Mouse (Mus musculus) cerebellum, adult (tissue): Measurements from ENCODE around the gene Pold1.
A peak's percentile ranks its signal among the peaks of the same experiment; 100 is the strongest.

Source experiments
- ATAC-seq: cut with Nextera tagmentation; 2 replicates; pipeline ENCODE4 v1.9.2; 2017; ENCODE audit warnings: mild to moderate bottlenecking, moderate library complexity, mixed read lengths; ENCODE audit not compliant: insufficient number of reproducible peaks, low FRiP score, low TSS enrichment

Pold1 gene

DNA sequence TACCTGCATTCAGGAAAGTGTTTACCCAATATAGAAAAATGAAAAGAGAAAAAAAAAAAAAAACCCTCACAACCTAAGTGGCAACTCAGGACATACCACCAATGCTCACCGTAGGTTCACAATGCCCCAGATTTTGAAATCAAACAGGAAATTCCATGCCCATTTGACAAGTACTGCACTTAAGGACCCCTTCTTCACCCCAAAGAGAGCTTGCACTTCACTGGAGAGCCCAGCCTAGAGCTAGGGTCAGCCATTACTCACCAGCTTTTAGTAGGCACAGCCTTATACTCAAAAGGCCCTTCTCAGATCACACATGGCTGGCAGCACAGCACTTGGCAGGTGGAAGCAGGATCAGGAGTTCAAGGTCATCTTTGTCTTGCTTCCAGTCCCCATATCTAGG, 34.5 kb upstream of the Pold1 start:
- no peak for ATAC-seq

DNA sequence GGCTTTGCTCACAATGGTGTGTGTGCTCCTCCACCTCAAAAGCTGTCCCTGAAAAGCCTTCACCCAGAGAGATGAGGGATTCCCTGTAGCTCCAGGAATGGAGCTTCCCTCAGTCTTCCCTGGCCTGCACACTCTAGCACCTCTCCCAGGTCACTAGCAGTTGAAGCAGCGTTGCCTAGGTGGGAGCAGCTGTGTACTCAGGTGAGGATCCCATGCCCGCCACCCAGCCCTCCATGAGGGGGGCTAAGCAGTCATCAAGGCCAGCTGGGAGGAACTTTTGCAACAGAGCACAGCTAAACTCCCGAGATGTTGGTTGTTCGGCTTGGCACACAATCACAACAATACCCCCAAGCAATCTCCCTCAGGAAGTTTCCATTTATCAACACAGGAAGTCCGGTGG, 34.1 kb upstream of the Pold1 start:
- no peak for ATAC-seq

DNA sequence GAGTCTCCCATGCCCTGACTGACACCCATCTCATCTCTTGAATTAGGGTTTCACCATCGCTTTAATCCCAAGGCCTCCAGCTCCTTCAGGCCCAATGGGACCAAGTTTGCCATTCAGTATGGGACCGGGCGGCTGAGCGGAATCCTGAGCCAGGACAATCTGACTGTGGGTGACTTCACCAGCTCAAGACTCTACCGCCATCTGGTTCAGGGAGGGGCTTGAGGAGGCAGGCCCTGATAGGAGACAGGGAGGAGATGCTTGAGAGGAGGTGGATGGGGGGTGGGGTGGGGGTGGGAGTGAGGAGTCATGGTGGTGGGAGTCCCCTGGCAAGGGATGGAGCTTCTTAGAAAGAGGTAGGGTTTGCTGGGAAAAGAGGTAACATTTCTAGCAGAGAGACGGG, 33.0 kb upstream of the Pold1 start:
- no peak for ATAC-seq

DNA sequence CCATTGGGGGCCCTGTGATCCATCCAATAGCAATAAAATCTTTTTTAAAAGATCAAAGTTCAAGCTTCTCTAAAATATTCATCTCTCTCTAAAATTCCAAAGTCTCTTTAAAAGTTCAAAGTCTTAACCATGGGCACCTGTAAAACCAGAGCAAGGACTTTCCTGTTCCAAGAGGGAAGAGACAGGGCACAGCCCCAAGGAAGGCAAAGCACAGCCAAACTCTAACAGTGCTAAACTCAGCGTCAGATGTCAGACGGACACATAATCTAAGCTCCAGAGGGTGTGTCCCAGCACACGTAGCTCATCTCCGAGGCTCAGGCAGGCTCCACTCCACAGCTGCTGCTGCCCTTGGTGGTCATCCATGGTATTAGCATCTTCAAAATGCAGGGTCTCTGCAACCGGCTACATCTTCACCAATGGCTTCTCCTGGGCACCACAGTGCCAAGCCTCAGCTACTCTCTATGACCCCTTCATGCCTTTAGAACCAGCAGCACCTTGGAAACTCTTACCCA, 27.7 kb upstream of the Pold1 start:
- no peak for ATAC-seq

DNA sequence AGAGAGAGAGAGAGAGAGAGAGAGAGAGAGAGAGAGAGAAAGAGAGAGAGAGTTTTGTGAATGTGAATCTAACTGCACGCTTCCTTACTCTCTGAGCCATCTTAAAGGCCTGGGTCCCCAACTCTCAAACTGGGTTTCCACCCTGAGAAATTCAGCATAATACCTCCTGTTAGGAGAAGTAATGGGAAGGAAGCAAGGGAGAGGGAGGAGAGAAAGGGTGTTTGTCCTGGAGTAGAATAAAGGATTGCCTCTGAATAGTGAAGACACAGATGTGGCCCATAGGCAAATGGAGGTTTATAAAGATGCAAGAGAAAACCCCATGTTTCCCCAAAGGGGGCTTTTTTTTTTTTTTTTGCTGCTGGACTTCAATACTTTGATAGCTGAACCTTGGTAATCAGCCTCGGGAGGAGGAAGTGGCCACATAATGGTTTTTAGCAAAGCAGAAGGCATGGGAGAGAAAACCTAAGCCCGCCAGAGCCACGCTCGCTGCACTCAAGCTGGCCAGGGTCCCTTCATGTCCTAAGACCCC, 24.4 kb upstream of the Pold1 start:
- no peak for ATAC-seq

DNA sequence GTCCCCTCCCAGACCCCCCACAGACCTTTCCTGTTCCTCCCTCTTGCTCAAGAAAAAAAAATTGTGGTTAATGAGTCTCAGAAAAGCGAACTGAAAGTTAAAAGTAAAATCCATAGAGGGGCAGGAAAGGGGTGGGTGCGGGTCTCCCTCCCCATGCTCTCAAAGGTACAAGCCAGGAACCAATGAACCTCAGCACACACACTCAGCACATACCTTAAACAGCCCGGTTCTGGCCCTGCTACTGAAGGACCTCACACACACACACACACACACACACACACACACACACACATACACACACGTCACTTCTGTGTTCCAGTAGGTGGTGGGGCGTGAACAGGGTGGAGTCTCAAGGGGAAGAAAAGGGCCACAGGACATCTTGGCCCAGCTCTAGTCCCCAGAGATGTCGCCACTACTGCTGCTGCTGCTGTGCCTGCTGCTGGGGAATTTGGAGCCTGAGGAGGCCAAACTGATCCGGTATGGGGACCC, 23.6 kb upstream of the Pold1 start, which contains the start of gene Napsa:
Napsa (plus strand) TSS at position 168 of the 489 bp plus-strand sequence.
- ATAC-seq = no peak

GRCm38 (mm10) chr7:44571811-44572210, 23.2 kb upstream of the Pold1 start:
- no peak for ATAC-seq

DNA sequence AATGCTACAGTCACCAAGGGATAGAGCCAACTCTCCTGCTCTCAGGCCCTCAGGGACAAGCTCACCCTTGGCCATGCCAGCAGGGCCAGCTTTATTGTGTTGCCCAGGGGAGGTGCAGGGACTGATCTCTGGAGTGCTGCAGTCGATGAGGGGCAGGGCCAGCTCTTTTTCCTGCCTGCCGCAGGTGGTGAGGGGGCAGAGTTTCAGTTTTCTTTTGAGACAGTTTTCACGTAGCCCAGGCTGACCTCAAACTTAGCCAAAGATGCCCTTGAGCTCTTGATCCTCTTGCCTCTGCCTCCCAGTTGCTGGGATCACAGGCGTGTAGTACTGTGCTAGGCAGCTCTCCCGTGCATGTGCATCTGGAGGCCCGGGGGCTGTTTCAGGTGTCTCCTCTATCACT, 22.3 kb upstream of the Pold1 start:
- ATAC-seq = no peak

DNA sequence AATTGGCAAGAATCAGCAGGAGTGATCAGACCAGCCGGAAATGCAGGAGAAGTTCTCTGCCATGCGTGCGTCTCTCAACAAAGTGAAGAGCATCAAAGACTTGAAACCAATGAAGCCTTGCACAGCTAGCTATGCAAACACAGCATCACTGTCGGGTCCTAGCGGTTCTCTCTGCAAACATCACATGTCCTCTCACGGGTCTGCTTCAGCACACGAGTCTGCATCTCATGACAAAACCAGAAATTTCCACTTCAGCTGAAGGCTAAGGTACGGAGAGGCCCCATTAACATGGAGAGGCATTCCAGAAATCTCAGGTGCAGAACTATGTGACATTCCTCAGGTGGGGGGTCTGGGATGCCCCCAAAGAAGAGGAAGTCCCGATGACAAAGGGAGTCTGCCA, 20.2 kb upstream of the Pold1 start:
- ATAC-seq = no peak

- ATAC-seq = no peak
These were observed 16.8 kb upstream of the Pold1 start for GRCm38 (mm10) chr7:44565414-44565813.

DNA sequence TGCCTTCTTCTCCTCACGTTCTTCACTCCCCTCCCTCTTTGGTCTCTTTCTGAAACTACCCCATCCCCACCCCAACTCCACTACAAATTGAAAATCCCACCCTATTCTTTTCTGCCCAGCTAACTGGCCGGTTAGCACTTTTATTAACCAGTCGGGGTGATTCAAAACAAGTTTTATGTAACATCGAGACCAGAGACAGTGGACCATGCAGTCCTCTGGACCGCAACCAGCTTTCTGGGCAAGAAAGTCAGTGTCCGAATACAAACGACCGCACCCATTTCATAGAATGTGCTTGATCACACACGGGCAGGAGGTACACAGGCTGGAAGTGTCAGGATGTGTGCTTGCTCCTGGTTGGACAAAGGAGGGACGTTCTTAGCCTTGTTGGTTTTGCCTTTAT, 15.8 kb upstream of the Pold1 start:
- no peak for ATAC-seq

DNA sequence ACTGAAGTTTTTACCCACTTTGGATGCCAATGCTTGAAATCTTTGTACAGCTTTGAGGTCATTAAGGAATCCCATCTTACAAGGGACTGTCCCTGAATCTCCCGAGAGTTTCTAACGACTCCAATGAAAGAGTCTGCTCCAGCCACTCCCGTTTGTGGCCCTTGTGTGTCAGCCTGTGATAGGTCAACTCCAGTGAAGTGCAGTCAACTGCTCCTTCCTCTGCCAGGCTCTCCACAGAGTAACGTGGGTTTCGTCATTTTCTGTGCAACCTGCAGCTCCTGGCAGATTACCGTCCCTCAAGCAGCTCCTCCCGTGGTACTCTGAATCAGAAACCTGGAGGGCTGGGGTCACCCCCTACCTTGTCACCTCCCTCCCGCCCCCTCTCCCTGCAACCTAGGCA, 14.6 kb upstream of the Pold1 start:
- no peak for ATAC-seq

- no peak; the same call in 1 of the 2 replicates for ATAC-seq
These were observed 12.1 kb upstream of the Pold1 start for GRCm38 (mm10) chr7:44560435-44561400.

- no peak for ATAC-seq
These were observed 9.0 kb upstream of the Pold1 start for GRCm38 (mm10) chr7:44557629-44558028.

- ATAC-seq = peak; percentile 63; the same call in 1 of the 2 replicates
These were observed 5.2 kb upstream of the Pold1 start, which contains the start of gene Nr1h2 for GRCm38 (mm10) chr7:44553826-44554225. Gene Nr1h2, minus strand, starts transcription at chr7:44553951.

DNA sequence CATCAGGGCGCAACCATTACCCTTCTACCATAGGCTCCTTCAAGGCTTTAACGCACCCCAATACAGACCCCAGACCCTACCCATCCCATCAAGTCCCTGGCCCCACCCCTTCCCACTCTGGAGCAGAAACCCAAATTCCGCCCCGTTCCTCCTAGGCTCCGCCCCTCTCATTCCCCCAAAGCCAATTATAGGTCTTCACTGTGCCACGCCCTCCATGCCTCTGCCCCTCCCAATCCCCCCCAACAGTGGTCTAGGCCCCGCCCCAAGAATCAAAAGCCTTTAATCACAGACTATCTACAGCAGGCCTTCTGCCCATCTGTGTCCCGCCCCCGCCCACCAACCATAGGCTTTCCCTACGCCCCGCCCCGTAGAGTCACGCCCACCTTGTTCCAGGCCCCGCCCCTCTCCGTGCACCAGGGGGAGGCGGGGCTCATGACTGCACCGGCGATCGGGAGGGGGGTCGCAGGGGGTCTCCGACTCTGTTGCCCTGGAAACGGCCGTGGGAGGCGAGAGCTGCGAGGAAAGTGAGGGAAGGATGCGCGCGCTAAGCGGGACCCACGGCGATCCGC, 4.6 kb upstream of the Pold1 start:
- ATAC-seq = no peak

GRCm38 (mm10) chr7:44552141-44552908, 3.7 kb upstream of the Pold1 start:
- no peak for ATAC-seq

- ATAC-seq = no peak
These were observed 3.1 kb upstream of the Pold1 start for GRCm38 (mm10) chr7:44551731-44552130.

DNA sequence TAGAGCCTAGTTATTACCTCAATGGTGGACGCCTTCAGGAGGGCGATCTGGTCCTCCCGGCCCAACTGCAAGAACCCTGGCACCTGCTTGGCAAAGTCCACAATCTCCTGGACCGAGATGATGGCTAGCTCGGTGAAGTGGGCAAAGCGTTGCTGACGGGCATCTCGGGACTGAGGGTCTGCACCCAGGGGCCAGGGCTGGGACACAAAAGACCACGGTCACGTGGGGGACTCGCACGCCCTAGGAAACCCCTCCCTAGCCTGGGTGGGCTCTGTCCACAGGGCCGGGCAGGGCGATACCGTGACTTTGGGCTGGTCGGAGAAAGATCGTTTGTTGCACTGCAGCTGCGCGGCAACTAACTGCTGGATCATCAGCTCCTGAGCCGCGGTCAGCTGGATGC, 2.7 kb upstream of the Pold1 start:
- no peak for ATAC-seq

GRCm38 (mm10) chr7:44550409-44550678, 1.7 kb upstream of the Pold1 start:
- no peak for ATAC-seq
